Comparison of ENCODE assay signal across 10 mouse cellular contexts in genomic region chr3:69861789-69862395, GRCm38 (mm10). TPM values are rescaled to one million over a fixed set of nuclear protein-coding genes. Genes with fewer than 3 reads are reported as not detected.
DNase-seq lines count a peak whose midpoint lies in the region; ATAC-seq and TF ChIP-seq lines count a peak whose summit lies in the region.
"Had no signal": no experiment of that assay in that cellular context is flagged by ENCODE, and none has a peak within 500 bp of the region (broad histone marks: within the 10 kb centered on the region; RNA-seq: fewer than 3 reads in every experiment).

No protein-coding gene starts in this region.

- no peaks in the 10 kb centered on the region for H3K36me3 ChIP-seq in forebrain, postnatal 0 days (ENCODE audit: insufficient read depth)
- no peaks in the 10 kb centered on the region for H3K36me3 ChIP-seq in liver, embryonic 16.5 days (ENCODE audit: control insufficient read depth, insufficient read depth)

- peak overlapping the region; percentile 85 for H3K4me2 ChIP-seq in forebrain, postnatal 0 days (ENCODE audit: low read depth)
- H3K4me2 ChIP-seq in liver, embryonic 16.5 days (ENCODE audit: low read depth, low read length), result peak overlapping the region; percentile 49; the same call in 1 of the 2 replicates

- 61% methylated on average over 9 of the region's 9 CpGs for WGBS in forebrain, postnatal 0 days
- 34% methylated on average over 9 of the region's 9 CpGs for WGBS in liver, embryonic 16.5 days (ENCODE audit: insufficient replicate concordance)

- H3K4me3 ChIP-seq in forebrain, postnatal 0 days (ENCODE audit: low read depth, low read length), result peak overlapping the region; percentile 47
- no peak overlapping the region for H3K4me3 ChIP-seq in liver, embryonic 16.5 days (ENCODE audit: low read depth, low read length)

- no peaks in the 10 kb centered on the region for H3K27me3 ChIP-seq in forebrain, postnatal 0 days (ENCODE audit: insufficient read depth, low read length)
- peaks cover 7% of the 10 kb centered on the region for H3K27me3 ChIP-seq in liver, embryonic 16.5 days (ENCODE audit: control insufficient read depth, insufficient read depth, low read depth, low read length)

- TF ChIP-seq CTCF in forebrain, postnatal 0 days (IDR thresholded peaks at IDR 0.05; ENCODE audit: low read depth), result no peak

- no peak overlapping the region for H3K9ac ChIP-seq in forebrain, postnatal 0 days
- no peak overlapping the region for H3K9ac ChIP-seq in liver, embryonic 16.5 days (ENCODE audit: low read depth, low read length)

- H3K4me1 ChIP-seq in forebrain, postnatal 0 days (ENCODE audit: insufficient read depth), result 0 out of 2 replicates have a peak, but pooled peaks cover 6% of the 10 kb centered on the region
- no peaks in the 10 kb centered on the region for H3K4me1 ChIP-seq in liver, embryonic 16.5 days (ENCODE audit: control insufficient read depth, low read depth, low read length)

- no peaks in the 10 kb centered on the region for H3K9me3 ChIP-seq in forebrain, postnatal 0 days (ENCODE audit: low read length)
- no peaks in the 10 kb centered on the region for H3K9me3 ChIP-seq in liver, embryonic 16.5 days (replicated peaks; ENCODE audit: control insufficient read depth, low read length)

- DNase-seq in cerebellum, adult 11 months, result peak; percentile 28
- DNase-seq in cerebellum, postnatal 4 days (ENCODE audit: low spot score in 2 of 2), result no peak
- DNase-seq in cerebellum, adult 18-20 months, result peak; percentile 19 to 42
- DNase-seq in forebrain, postnatal 0 days, result no peak
- DNase-seq in embryo, embryonic 9.5 days (ENCODE audit: extremely low spot score), result no peak
- DNase-seq in ovary, postnatal 10 days (ENCODE audit: low spot score), result no peak
- no peak for DNase-seq in right cerebral cortex, adult 18-20 months
- DNase-seq: thymus, postnatal 14 days had no signal

- no peak for ATAC-seq in forebrain, postnatal 0 days
- no peak for ATAC-seq in liver, embryonic 16.5 days (ENCODE audit: low read depth)
- ATAC-seq: inflammation-experienced regulatory T-cells, adult 6 months had no signal

- no peak overlapping the region for H3K27ac ChIP-seq in forebrain, postnatal 0 days (ENCODE audit: low read depth, low read length)
- H3K27ac ChIP-seq in liver, embryonic 16.5 days (ENCODE audit: low read length), result no peak overlapping the region

RNA-seq across cellular contexts. Expression of gene Sptssb, which starts 2.2 kb away (rescaled TPM):
- 0.62 and 0.67 TPM in 2 replicates for total RNA-seq in forebrain, postnatal 0 days (2014; rRNA removed)
- polyA plus RNA-seq in forebrain, postnatal 0 days (2015; fragmentation: Nextera tagmentation; extraction: Ambion mirVana), result 0.65 and 1.3 TPM in 2 replicates
- 0.21 and 0.30 TPM in 2 replicates for polyA plus RNA-seq in liver, embryonic 16.5 days (2015; fragmentation: Nextera tagmentation; extraction: Ambion mirVana)
- polyA plus RNA-seq: inflammation-experienced regulatory T-cells, adult 6 months had no signal

Comparison
In these comparisons a context has a peak if more than half of its experiments do, and no peak if none do; other contexts are left out.
1. DNase-seq: peak in cerebellum, adult 11 months (single experiment) and cerebellum, adult 18-20 months (2 of 2); none in cerebellum, postnatal 4 days (0 of 2), forebrain, postnatal 0 days (single experiment), embryo, embryonic 9.5 days (single experiment), ovary, postnatal 10 days (single experiment) and right cerebral cortex, adult 18-20 months (single experiment).